Mouse (Mus musculus) lung, embryonic 16.5 days (tissue): ENCODE measurements around the gene Bloc1s2. TPM values are rescaled to one million over a fixed set of nuclear protein-coding genes. Genes with fewer than 3 reads are reported as not detected.
"Not testable (repeated sequence)": the region's sequence is repeated elsewhere in the genome, so short reads cannot be mapped to it uniquely, and the experiment has no call there.

ENCODE experiments used
- ATAC-seq: fragments of 200-750 bp; cut with Nextera tagmentation; 2 replicates; pipeline ENCODE4 v1.8.0; 2017; ENCODE audit warnings: low read depth, mild to moderate bottlenecking, moderate library complexity
- H3K27ac ChIP-seq: fragments of 300-500 bp; sonication (generic); 2 replicates; pipeline ENCODE4 v1.5.1; 2014; ENCODE audit warnings: mild to moderate bottlenecking, control low read depth, low read length
- H3K27me3 ChIP-seq: fragments of 300-500 bp; sonication (generic); 2 replicates; pipeline ENCODE4 v1.6.1; 2014; ENCODE audit warnings: low read depth, low read length, mixed read lengths; ENCODE audit not compliant: control insufficient read depth, insufficient read depth
- H3K36me3 ChIP-seq: fragments of 300-500 bp; sonication (generic); 2 replicates; pipeline ENCODE4 v1.6.1; 2014; ENCODE audit warnings: low read length; ENCODE audit not compliant: control insufficient read depth, insufficient read depth
- H3K4me1 ChIP-seq: fragments of 300-500 bp; sonication (generic); replicated peaks from 2 replicates; pipeline ENCODE4 v1.6.1; 2014; ENCODE audit warnings: low read length, mixed read lengths; ENCODE audit not compliant: control insufficient read depth, insufficient read depth
- H3K4me2 ChIP-seq: fragments of 300-500 bp; sonication (generic); 2 replicates; pipeline ENCODE4 v1.6.1; 2014; ENCODE audit warnings: low read depth, low read length, control low read depth
- H3K4me3 ChIP-seq: fragments of 300-500 bp; sonication (generic); 2 replicates; pipeline ENCODE4 v1.5.1; 2014; ENCODE audit warnings: mild to moderate bottlenecking, low read length, control low read depth
- H3K9ac ChIP-seq: fragments of 300-500 bp; sonication (generic); 2 replicates; pipeline ENCODE4 v1.6.1; 2014; ENCODE audit warnings: low read length, control low read depth
- H3K9me3 ChIP-seq: fragments of 300-500 bp; sonication (generic); 2 replicates; pipeline ENCODE4 v1.6.1; 2016; ENCODE audit warnings: low read length; ENCODE audit not compliant: control insufficient read depth
- WGBS: fragments of 180-500 bp; shearing (Covaris S2); extraction: QIAGEN DNeasy Blood & Tissue Kit; methylation state at CpG from one replicate; pipeline ENCODE4 v1.1.7; 2014; 5-methylcytosine and 5-hydroxymethylcytosine counted together
- polyA plus RNA-seq: library from polyadenylated mRNA; unstranded; fragments of >200 nt; fragmentation: Nextera tagmentation; extraction: Ambion mirVana; gene quantifications from 2 replicates; pipeline ENCODE4 v1.2.1, GENCODE M21; 2015

The Bloc1s2 gene
- polyA plus RNA-seq, 1 experiment from 2014 or later = 74.4 TPM

DNA sequence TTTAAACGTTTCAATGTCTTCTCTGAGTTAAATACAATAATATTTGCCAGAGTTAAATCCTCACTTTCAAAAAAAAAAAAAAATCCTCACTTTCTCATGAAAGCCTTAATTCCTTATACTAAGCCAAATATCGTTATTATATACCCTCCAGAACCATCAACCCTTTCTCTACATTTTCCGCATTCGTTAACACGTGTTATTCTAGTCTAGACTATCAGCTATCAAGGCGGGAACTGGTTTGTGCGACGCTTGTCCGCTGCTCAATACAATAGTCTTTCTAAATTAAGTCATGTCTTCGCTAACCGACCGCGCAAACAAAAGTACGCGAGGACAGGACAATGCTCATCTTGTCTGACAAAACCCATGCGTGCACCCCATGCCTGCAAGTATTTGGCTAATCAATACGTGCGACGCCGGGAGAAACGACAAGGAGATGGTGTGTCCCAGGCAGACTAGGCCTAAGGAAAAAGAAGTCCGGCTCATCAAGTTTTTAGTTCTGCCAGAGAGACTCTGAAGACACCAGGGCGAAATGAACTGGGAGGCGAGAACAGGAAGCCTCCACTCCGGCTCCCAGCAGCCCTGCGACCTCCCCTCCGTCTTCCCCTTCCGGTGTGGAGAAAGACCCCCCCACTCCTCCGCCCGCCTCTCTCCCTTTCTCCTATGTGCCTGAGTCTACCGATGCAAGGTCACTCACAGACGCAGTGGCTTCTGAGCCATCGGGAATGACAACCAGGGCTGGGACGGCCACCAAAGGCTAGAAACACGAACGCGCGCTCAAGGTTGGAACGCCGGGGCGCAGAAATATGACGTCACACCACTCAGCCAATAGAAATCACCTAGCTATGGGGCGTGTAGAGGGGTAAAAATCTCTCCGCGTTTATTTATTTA is 10.9 kb downstream of the Bloc1s2 start, which contains the start of gene Cwf19l1:
Gene Cwf19l1 (minus strand): TSS at position 805 of the 888 bp plus-strand sequence.
- Histone ChIP-seq H3K27me3 (no peaks in the 10 kb centered on the region), H3K4me1 (peaks cover 6% of the 10 kb centered on the region), H3K36me3 (peaks cover 11% of the 10 kb centered on the region), H3K4me3 (peak within 1 kb of the TSS; percentile 81), H3K9ac (peak within 1 kb of the TSS; percentile 79), H3K27ac (peak within 1 kb of the TSS; percentile 91), H3K9me3 (no peaks in the 10 kb centered on the region), H3K4me2 (peak within 1 kb of the TSS; percentile 64)
- WGBS = under 1% methylated on average over 45 of the region's 45 CpGs
- peak; percentile 94 for ATAC-seq

DNA sequence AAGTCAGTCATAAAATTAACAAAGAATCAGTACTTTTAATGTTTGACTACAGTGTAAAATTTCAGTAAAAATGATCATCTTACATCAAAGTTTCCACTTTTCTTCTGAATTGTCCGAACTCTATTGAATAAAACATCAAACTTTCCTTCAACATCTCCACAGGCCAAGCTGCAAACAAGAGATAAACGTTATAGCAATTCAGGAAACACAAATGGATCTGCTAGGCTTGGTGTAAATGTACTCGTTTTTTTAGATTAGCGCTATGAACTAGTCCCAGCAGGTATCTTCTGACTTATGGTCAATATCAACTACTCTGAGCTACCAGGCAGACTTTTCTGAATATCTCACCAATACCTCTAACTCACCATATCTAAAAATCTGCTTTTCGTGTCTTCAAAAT is 13.3 kb downstream of the Bloc1s2 start:
- ATAC-seq = no peak
- Histone ChIP-seq H3K9me3 (no peaks in the 10 kb centered on the region), H3K4me2 (no peak overlapping the region), H3K4me1 (peaks cover 6% of the 10 kb centered on the region), H3K36me3 (peaks cover 12% of the 10 kb centered on the region; the same call in 1 of the 2 replicates), H3K27ac (no peak overlapping the region), H3K27me3 (no peaks in the 10 kb centered on the region), H3K9ac (no peak overlapping the region), H3K4me3 (no peak overlapping the region)
- 89% methylated on average over 5 of the region's 5 CpGs for WGBS

DNA sequence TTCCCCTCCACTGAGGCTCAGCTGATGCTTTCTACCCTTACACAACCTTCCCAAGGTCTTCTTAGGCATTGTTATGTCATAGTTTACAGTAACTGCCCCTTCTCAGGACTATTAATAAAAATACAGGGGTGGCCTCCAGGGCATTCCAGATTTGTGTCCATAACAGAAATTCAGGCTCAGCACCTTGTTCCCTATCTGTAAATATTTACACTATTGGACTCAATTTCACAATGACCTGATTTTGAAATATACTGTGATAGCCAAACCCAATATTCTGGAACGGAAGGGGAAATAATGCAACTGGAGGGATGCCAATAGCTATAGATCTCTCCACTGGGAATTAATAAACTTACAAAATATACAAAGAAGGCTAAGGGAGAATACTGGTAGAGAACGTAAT is 17.7 kb downstream of the Bloc1s2 start:
- WGBS = 65% methylated on average over 2 of the region's 2 CpGs
- no peak overlapping the region for H3K9ac ChIP-seq
- H3K27me3 ChIP-seq = no peaks in the 10 kb centered on the region
- no peaks in the 10 kb centered on the region for H3K9me3 ChIP-seq
- peaks cover 28% of the 10 kb centered on the region; the same call in 1 of the 2 replicates for H3K36me3 ChIP-seq
- H3K4me2 ChIP-seq = no peak overlapping the region
- no peak overlapping the region for H3K4me3 ChIP-seq
- H3K27ac ChIP-seq = no peak overlapping the region
- ATAC-seq = no peak
- H3K4me1 ChIP-seq = no peaks in the 10 kb centered on the region

- Histone ChIP-seq H3K9me3 (no peaks in the 10 kb centered on the region), H3K4me2 (no peak overlapping the region), H3K36me3 (peaks cover 33% of the 10 kb centered on the region), H3K9ac (no peak overlapping the region), H3K4me1 (no peaks in the 10 kb centered on the region), H3K27ac (no peak overlapping the region), H3K4me3 (no peak overlapping the region), H3K27me3 (no peaks in the 10 kb centered on the region)
- WGBS = 92% methylated on average over 10 of the region's 10 CpGs
- ATAC-seq = no peak
Measured at GRCm38 (mm10) chr19:44127729-44128497, 18.3 kb downstream of the Bloc1s2 start.

DNA sequence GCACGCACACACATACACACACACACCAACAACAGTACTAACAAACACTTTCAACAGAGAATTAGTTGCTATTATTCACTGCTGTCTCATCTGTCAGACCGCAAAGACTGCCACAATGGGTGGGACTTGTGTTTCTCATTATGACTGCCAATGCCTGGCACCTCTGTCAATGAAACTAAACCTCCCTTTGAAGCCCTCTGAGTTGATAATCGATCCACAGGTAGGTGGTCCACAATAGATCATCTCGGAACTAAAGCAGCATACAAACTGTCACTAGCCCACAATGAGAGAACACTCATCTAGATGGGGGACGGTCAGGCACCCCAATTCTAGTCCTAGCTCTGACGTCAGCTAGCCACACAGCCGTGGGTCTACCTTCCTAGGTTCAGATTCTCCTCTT is 25.1 kb downstream of the Bloc1s2 start:
- H3K4me3 ChIP-seq = no peak overlapping the region
- no peak overlapping the region for H3K27ac ChIP-seq
- H3K27me3 ChIP-seq = no peaks in the 10 kb centered on the region
- ATAC-seq = no peak
- H3K4me2 ChIP-seq = no peak overlapping the region
- H3K4me1 ChIP-seq = no peaks in the 10 kb centered on the region
- no peak overlapping the region for H3K9ac ChIP-seq
- 93% methylated on average over 7 of the region's 7 CpGs for WGBS
- peaks cover 30% of the 10 kb centered on the region for H3K36me3 ChIP-seq
- H3K9me3 ChIP-seq = no peaks in the 10 kb centered on the region

DNA sequence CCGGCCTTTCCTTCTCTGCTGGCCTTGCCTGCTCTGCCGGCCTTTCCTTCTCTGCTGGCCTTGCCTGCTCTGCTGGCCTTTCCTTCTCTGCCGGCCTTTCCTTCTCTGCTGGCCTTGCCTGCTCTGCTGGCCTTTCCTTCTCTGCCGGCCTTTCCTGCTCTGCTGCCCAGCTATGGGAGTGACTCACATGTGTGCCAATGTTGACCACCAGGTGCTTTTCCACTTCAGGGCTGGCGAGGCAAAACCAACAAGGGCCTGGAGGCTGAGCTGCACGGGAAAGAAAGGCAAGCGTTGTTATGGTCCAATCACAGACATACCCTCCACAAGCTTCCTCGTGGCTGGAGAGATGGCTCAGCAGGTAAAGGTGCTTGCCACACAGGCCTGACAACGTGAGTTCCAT is 25.6 kb downstream of the Bloc1s2 start:
- peaks cover 30% of the 10 kb centered on the region for H3K36me3 ChIP-seq
- H3K9ac ChIP-seq, H3K4me1 ChIP-seq, H3K27me3 ChIP-seq, ATAC-seq, H3K4me2 ChIP-seq, H3K4me3 ChIP-seq, H3K9me3 ChIP-seq, H3K27ac ChIP-seq: not testable (repeated sequence)
- WGBS = 94% methylated on average over 7 of the region's 9 CpGs

GRCm38 (mm10) chr19:44117793-44118192 is 28.5 kb downstream of the Bloc1s2 start:
- H3K4me1 ChIP-seq = no peaks in the 10 kb centered on the region
- H3K27ac ChIP-seq = no peak overlapping the region
- H3K9ac ChIP-seq = no peak overlapping the region
- no peaks in the 10 kb centered on the region for H3K27me3 ChIP-seq
- ATAC-seq = no peak
- H3K36me3 ChIP-seq = peaks cover 37% of the 10 kb centered on the region
- no peaks in the 10 kb centered on the region for H3K9me3 ChIP-seq
- no peak overlapping the region for H3K4me2 ChIP-seq
- no peak overlapping the region for H3K4me3 ChIP-seq

- no peak overlapping the region for H3K9ac ChIP-seq
- no peak overlapping the region for H3K4me3 ChIP-seq
- no peak overlapping the region for H3K4me2 ChIP-seq
- no peak overlapping the region for H3K27ac ChIP-seq
- 66% methylated on average over 7 of the region's 7 CpGs for WGBS
- no peaks in the 10 kb centered on the region for H3K9me3 ChIP-seq
- H3K27me3 ChIP-seq = no peaks in the 10 kb centered on the region
- H3K4me1 ChIP-seq = peaks cover 4% of the 10 kb centered on the region
- no peak for ATAC-seq
- H3K36me3 ChIP-seq = peaks cover 32% of the 10 kb centered on the region
Measured at GRCm38 (mm10) chr19:44111706-44112105, 34.5 kb downstream of the Bloc1s2 start.

DNA sequence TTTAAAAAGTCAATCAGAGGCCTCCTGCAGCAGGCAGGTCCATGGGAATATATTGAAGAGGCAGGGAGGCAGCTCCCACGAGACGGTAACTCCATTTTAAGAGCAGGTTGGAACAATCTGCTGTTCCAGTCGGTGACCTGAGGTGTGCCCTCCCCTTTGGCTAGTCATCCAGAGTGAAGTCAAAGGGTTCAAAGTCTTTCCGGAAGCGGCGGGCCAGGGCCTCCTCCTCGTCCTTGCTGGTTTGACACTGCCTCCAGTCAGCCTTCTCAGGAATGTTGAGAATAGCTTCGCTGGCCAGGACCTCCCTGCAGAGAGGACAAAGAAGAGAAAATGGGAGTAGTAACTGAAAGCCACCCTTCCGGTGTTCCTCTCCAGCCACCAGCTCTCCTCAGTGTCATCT is 35.9 kb downstream of the Bloc1s2 start:
- H3K27me3 ChIP-seq = no peaks in the 10 kb centered on the region
- no peak for ATAC-seq
- H3K4me2 ChIP-seq = no peak overlapping the region
- peaks cover 7% of the 10 kb centered on the region for H3K4me1 ChIP-seq
- peaks cover 32% of the 10 kb centered on the region for H3K36me3 ChIP-seq
- no peaks in the 10 kb centered on the region for H3K9me3 ChIP-seq
- 89% methylated on average over 9 of the region's 9 CpGs for WGBS
- H3K27ac ChIP-seq = no peak overlapping the region
- H3K4me3 ChIP-seq = no peak overlapping the region
- no peak overlapping the region for H3K9ac ChIP-seq
